Mouse (Mus musculus) retina, embryonic 14.5 days (tissue): ENCODE results near the gene Fam84b.
A peak's percentile ranks its signal among the peaks of the same experiment; 100 is the strongest.

Experiments used
- DNase-seq: peaks from one replicate; pipeline ENCODE4 v3.0.0-alpha.2; 2015; ENCODE audit warnings: low spot score

The Fam84b gene

GRCm38 (mm10) chr15:60833476-60834218 lies 19.9 kb downstream of the Fam84b start:
- no peak for DNase-seq

- DNase-seq: no peak
Measured at GRCm38 (mm10) chr15:60832586-60832985, 21.0 kb downstream of the Fam84b start.

GRCm38 (mm10) chr15:60826226-60826625 lies 27.4 kb downstream of the Fam84b start:
- DNase-seq: no peak

- peak; percentile 91 for DNase-seq
Measured at GRCm38 (mm10) chr15:60824751-60825227, 28.8 kb downstream of the Fam84b start.

GRCm38 (mm10) chr15:60823870-60824709 lies 29.5 kb downstream of the Fam84b start:
- no peak for DNase-seq

GRCm38 (mm10) chr15:60823620-60823869 lies 30.0 kb downstream of the Fam84b start:
- DNase-seq: no peak

- peak; percentile 81 for DNase-seq
Measured at GRCm38 (mm10) chr15:60822803-60823619, 30.6 kb downstream of the Fam84b start.

- peak; percentile 48 for DNase-seq
Measured at GRCm38 (mm10) chr15:60822101-60822802, 31.3 kb downstream of the Fam84b start.

- DNase-seq: no peak
Measured at GRCm38 (mm10) chr15:60818500-60818899, 35.1 kb downstream of the Fam84b start.

GRCm38 (mm10) chr15:60816478-60816877 lies 37.1 kb downstream of the Fam84b start:
- no peak for DNase-seq

- no peak for DNase-seq
Measured at GRCm38 (mm10) chr15:60814542-60814941, 39.0 kb downstream of the Fam84b start.

GRCm38 (mm10) chr15:60793041-60793673 lies 60.4 kb downstream of the Fam84b start:
- no peak for DNase-seq

GRCm38 (mm10) chr15:60789084-60789483 lies 64.5 kb downstream of the Fam84b start:
- DNase-seq: no peak

- DNase-seq: no peak
Measured at GRCm38 (mm10) chr15:60783761-60784160, 69.8 kb downstream of the Fam84b start.

GRCm38 (mm10) chr15:60779531-60779973 lies 74.0 kb downstream of the Fam84b start:
- no peak for DNase-seq

- DNase-seq: no peak
Measured at GRCm38 (mm10) chr15:60779063-60779462, 74.5 kb downstream of the Fam84b start.
